Mouse (Mus musculus) MN1 (cell line): ENCODE results near the gene Galnt3.
A peak's percentile ranks its signal among the peaks of the same experiment; 100 is the strongest.

Source experiments
- DNase-seq: peaks from one replicate; pipeline ENCODE4 v3.0.0-alpha.2; 2016; ENCODE audit warnings: low spot score

Gene Galnt3

GRCm38 (mm10) chr2:66124591-66125271 lies at the start of gene Galnt3:
Gene Galnt3, minus strand, starts transcription at chr2:66124994.
- DNase-seq: peak; percentile 64

GRCm38 (mm10) chr2:66173134-66173533 lies 48.3 kb upstream of the Galnt3 start:
- no peak for DNase-seq

- DNase-seq: peak; percentile 24
These were observed 46.8 kb upstream of the Galnt3 start for GRCm38 (mm10) chr2:66171643-66172042.

GRCm38 (mm10) chr2:66170721-66171120 lies 45.9 kb upstream of the Galnt3 start:
- peak; percentile 92 for DNase-seq

GRCm38 (mm10) chr2:66165025-66165424 lies 40.2 kb upstream of the Galnt3 start:
- DNase-seq: no peak

- DNase-seq: no peak
These were observed 33.5 kb upstream of the Galnt3 start for GRCm38 (mm10) chr2:66158140-66158915.

GRCm38 (mm10) chr2:66151436-66151835 lies 26.6 kb upstream of the Galnt3 start:
- DNase-seq: no peak

GRCm38 (mm10) chr2:66150531-66150930 lies 25.7 kb upstream of the Galnt3 start:
- no peak for DNase-seq

- no peak for DNase-seq
These were observed 23.9 kb upstream of the Galnt3 start for GRCm38 (mm10) chr2:66148654-66149230.

GRCm38 (mm10) chr2:66146473-66146872 lies 21.7 kb upstream of the Galnt3 start:
- DNase-seq: no peak

GRCm38 (mm10) chr2:66144770-66145169 lies 20.0 kb upstream of the Galnt3 start:
- DNase-seq: no peak

GRCm38 (mm10) chr2:66143284-66143683 lies 18.5 kb upstream of the Galnt3 start:
- DNase-seq: no peak

GRCm38 (mm10) chr2:66142711-66143110 lies 17.9 kb upstream of the Galnt3 start:
- no peak for DNase-seq

- DNase-seq: no peak
These were observed 17.5 kb upstream of the Galnt3 start for GRCm38 (mm10) chr2:66142268-66142667.

- no peak for DNase-seq
These were observed 15.5 kb upstream of the Galnt3 start for GRCm38 (mm10) chr2:66140246-66140645.

- DNase-seq: no peak
These were observed 7.2 kb upstream of the Galnt3 start for GRCm38 (mm10) chr2:66131862-66132544.

- no peak for DNase-seq
These were observed 4.1 kb upstream of the Galnt3 start for GRCm38 (mm10) chr2:66128941-66129340.

- DNase-seq: no peak
These were observed 2.7 kb upstream of the Galnt3 start for GRCm38 (mm10) chr2:66127541-66127940.

- DNase-seq: no peak
These were observed 2.1 kb upstream of the Galnt3 start for GRCm38 (mm10) chr2:66126936-66127335.

GRCm38 (mm10) chr2:66123756-66124589 lies 821 bp downstream of the Galnt3 start:
- peak; percentile 61 for DNase-seq

- no peak for DNase-seq
These were observed 7.1 kb downstream of the Galnt3 start for GRCm38 (mm10) chr2:66117686-66118085.
